Mouse (Mus musculus): Measurements from ENCODE around the gene Hist2h3c2. TPM values are rescaled to one million over a fixed set of nuclear protein-coding genes. Genes with fewer than 3 reads are reported as not detected.

Hist2h3c2 gene
- polyA plus RNA-seq, 1 experiment, result 18.0 TPM

- TF ChIP-seq POLR2A (IDR thresholded peaks at IDR 0.05; ENCODE audit: control insufficient read depth, low read depth, low read length) (no peak), CTCF (IDR thresholded peaks at IDR 0.05; ENCODE audit: control insufficient read depth, insufficient read depth, insufficient replicate concordance, low read depth, low read length) (no peak)
- Histone ChIP-seq H3K4me3 (ENCODE audit: control insufficient read depth, low read depth, low read length) (peak overlapping the region; percentile 24), H3K27me3 (ENCODE audit: control insufficient read depth, insufficient read depth, low read length) (no peaks in the 10 kb centered on the region), H3K27ac (ENCODE audit: control insufficient read depth, insufficient read depth, low read depth, low read length) (no peak overlapping the region), H3K4me1 (ENCODE audit: control insufficient read depth, insufficient read depth, low read length) (peaks cover 26% of the 10 kb centered on the region), H3K36me3 (ENCODE audit: control insufficient read depth, insufficient read depth, low read length) (no peaks in the 10 kb centered on the region)
Observed at GRCm38 (mm10) chr3:96198181-96198580, 40.7 kb downstream of the Hist2h3c2 start.

- H3K4me1 ChIP-seq (ENCODE audit: control insufficient read depth, insufficient read depth, low read length), result peaks cover 26% of the 10 kb centered on the region
- TF ChIP-seq CTCF (IDR thresholded peaks at IDR 0.05; ENCODE audit: control insufficient read depth, insufficient read depth, insufficient replicate concordance, low read depth, low read length) (peak; percentile 28; the same call in 1 of the 2 replicates), POLR2A (IDR thresholded peaks at IDR 0.05; ENCODE audit: control insufficient read depth, low read depth, low read length) (peak; percentile 71)
Observed at GRCm38 (mm10) chr3:96197129-96197749, 41.7 kb downstream of the Hist2h3c2 start.

GRCm38 (mm10) chr3:96196437-96197128 lies 42.3 kb downstream of the Hist2h3c2 start:
- H3K27ac ChIP-seq (ENCODE audit: control insufficient read depth, insufficient read depth, low read depth, low read length), result peak overlapping the region; percentile 4; the same call in 1 of the 2 replicates
- no peaks in the 10 kb centered on the region for H3K27me3 ChIP-seq (ENCODE audit: control insufficient read depth, insufficient read depth, low read length)
- no peaks in the 10 kb centered on the region for H3K36me3 ChIP-seq (ENCODE audit: control insufficient read depth, insufficient read depth, low read length)
- TF ChIP-seq CTCF (IDR thresholded peaks at IDR 0.05; ENCODE audit: control insufficient read depth, insufficient read depth, insufficient replicate concordance, low read depth, low read length), result no peak
- TF ChIP-seq POLR2A (IDR thresholded peaks at IDR 0.05; ENCODE audit: control insufficient read depth, low read depth, low read length), result no peak
- H3K4me1 ChIP-seq (ENCODE audit: control insufficient read depth, insufficient read depth, low read length), result peaks cover 26% of the 10 kb centered on the region
- H3K4me3 ChIP-seq (ENCODE audit: control insufficient read depth, low read depth, low read length), result peak overlapping the region; percentile 72

More at GRCm38 (mm10) chr3:96197129-96197749, 41.7 kb downstream of the Hist2h3c2 start:
- peak overlapping the region; percentile 4 for H3K27ac ChIP-seq (ENCODE audit: control insufficient read depth, insufficient read depth, low read depth, low read length)
- no peaks in the 10 kb centered on the region for H3K36me3 ChIP-seq (ENCODE audit: control insufficient read depth, insufficient read depth, low read length)
- H3K27me3 ChIP-seq (ENCODE audit: control insufficient read depth, insufficient read depth, low read length), result no peaks in the 10 kb centered on the region
- peak overlapping the region; percentile 72 for H3K4me3 ChIP-seq (ENCODE audit: control insufficient read depth, low read depth, low read length)

- H3K36me3 ChIP-seq (ENCODE audit: control insufficient read depth, insufficient read depth, low read length), result no peaks in the 10 kb centered on the region
- TF ChIP-seq POLR2A (IDR thresholded peaks at IDR 0.05; ENCODE audit: control insufficient read depth, low read depth, low read length), result no peak
- no peak for TF ChIP-seq CTCF (IDR thresholded peaks at IDR 0.05; ENCODE audit: control insufficient read depth, insufficient read depth, insufficient replicate concordance, low read depth, low read length)
- peaks cover 26% of the 10 kb centered on the region for H3K4me1 ChIP-seq (ENCODE audit: control insufficient read depth, insufficient read depth, low read length)
- no peak overlapping the region for H3K4me3 ChIP-seq (ENCODE audit: control insufficient read depth, low read depth, low read length)
- H3K27me3 ChIP-seq (ENCODE audit: control insufficient read depth, insufficient read depth, low read length), result no peaks in the 10 kb centered on the region
- H3K27ac ChIP-seq (ENCODE audit: control insufficient read depth, insufficient read depth, low read depth, low read length), result no peak overlapping the region
Observed at GRCm38 (mm10) chr3:96195616-96196313, 43.2 kb downstream of the Hist2h3c2 start.

- H3K4me3 ChIP-seq (ENCODE audit: control insufficient read depth, low read depth, low read length), result no peak overlapping the region
- TF ChIP-seq CTCF (IDR thresholded peaks at IDR 0.05; ENCODE audit: control insufficient read depth, insufficient read depth, insufficient replicate concordance, low read depth, low read length), result no peak
- TF ChIP-seq POLR2A (IDR thresholded peaks at IDR 0.05; ENCODE audit: control insufficient read depth, low read depth, low read length), result no peak
- H3K27me3 ChIP-seq (ENCODE audit: control insufficient read depth, insufficient read depth, low read length), result no peaks in the 10 kb centered on the region
- peaks cover 26% of the 10 kb centered on the region for H3K4me1 ChIP-seq (ENCODE audit: control insufficient read depth, insufficient read depth, low read length)
- no peaks in the 10 kb centered on the region for H3K36me3 ChIP-seq (ENCODE audit: control insufficient read depth, insufficient read depth, low read length)
- no peak overlapping the region for H3K27ac ChIP-seq (ENCODE audit: control insufficient read depth, insufficient read depth, low read depth, low read length)
Observed at GRCm38 (mm10) chr3:96194966-96195365, 44.0 kb downstream of the Hist2h3c2 start.

GRCm38 (mm10) chr3:96192977-96193376 lies 46.0 kb downstream of the Hist2h3c2 start:
- H3K27me3 ChIP-seq (ENCODE audit: control insufficient read depth, insufficient read depth, low read length), result no peaks in the 10 kb centered on the region
- no peaks in the 10 kb centered on the region for H3K36me3 ChIP-seq (ENCODE audit: control insufficient read depth, insufficient read depth, low read length)
- no peak overlapping the region for H3K4me3 ChIP-seq (ENCODE audit: control insufficient read depth, low read depth, low read length)
- H3K4me1 ChIP-seq (ENCODE audit: control insufficient read depth, insufficient read depth, low read length), result peaks cover 17% of the 10 kb centered on the region
- H3K27ac ChIP-seq (ENCODE audit: control insufficient read depth, insufficient read depth, low read depth, low read length), result no peak overlapping the region
- TF ChIP-seq CTCF (IDR thresholded peaks at IDR 0.05; ENCODE audit: control insufficient read depth, insufficient read depth, insufficient replicate concordance, low read depth, low read length), result no peak
- no peak for TF ChIP-seq POLR2A (IDR thresholded peaks at IDR 0.05; ENCODE audit: control insufficient read depth, low read depth, low read length)

Other genes with a start within 250 kb of the Hist2h3c2 start
- 43.8 and 55.7 TPM in 2 replicates for gene Plekho1, start 243.1 kb downstream of the Hist2h3c2 start, polyA plus RNA-seq (2012; rRNA removed)
- gene Vps45, start 180.7 kb downstream of the Hist2h3c2 start, polyA plus RNA-seq (2012; rRNA removed), result 3.3 and 4.1 TPM in 2 replicates
- gene Otud7b, start 134.6 kb downstream of the Hist2h3c2 start, polyA plus RNA-seq (2012; rRNA removed), result 46.0 and 46.1 TPM in 2 replicates
- gene Mtmr11, start 77.1 kb downstream of the Hist2h3c2 start, polyA plus RNA-seq (2012; rRNA removed), result 0.93 and 1.1 TPM in 2 replicates
- 141 and 143 TPM in 2 replicates for gene Sf3b4, start 66.8 kb downstream of the Hist2h3c2 start, polyA plus RNA-seq (2012; rRNA removed)
- 0.54 and 1.7 TPM in 2 replicates for gene Sv2a, start 58.0 kb downstream of the Hist2h3c2 start, polyA plus RNA-seq (2012; rRNA removed)
- 38.3 and 47.3 TPM in 2 replicates for gene Bola1, start 19.4 kb downstream of the Hist2h3c2 start, polyA plus RNA-seq (2012; rRNA removed)
- gene Hist2h2ab, start 19.3 kb downstream of the Hist2h3c2 start, polyA plus RNA-seq (2012; rRNA removed), result 3.7 and 3.9 TPM in 2 replicates
- 7.3 and 9.4 TPM in 2 replicates for gene Hist2h2ac, start 18.2 kb downstream of the Hist2h3c2 start, polyA plus RNA-seq (2012; rRNA removed)
- gene Hist2h2be, start 18.0 kb downstream of the Hist2h3c2 start, polyA plus RNA-seq (2012; rRNA removed), result 11.3 and 13.0 TPM in 2 replicates
- gene Hist2h2aa2, start 1.1 kb upstream of the Hist2h3c2 start, polyA plus RNA-seq (2012; rRNA removed), result 37.8 and 209 TPM in 2 replicates
- gene Hist2h2aa1, start 6.4 kb upstream of the Hist2h3c2 start, polyA plus RNA-seq (2012; rRNA removed), result 1,076 and 1,288 TPM in 2 replicates
- gene Hist2h3c1, start 7.6 kb upstream of the Hist2h3c2 start, polyA plus RNA-seq (2012; rRNA removed), result not detected in 2 replicates
- 0.42 and 0.43 TPM in 2 replicates for gene Hist2h4, start 24.2 kb upstream of the Hist2h3c2 start, polyA plus RNA-seq (2012; rRNA removed)
- 5.0 and 6.2 TPM in 2 replicates for gene Hist2h3b, start 29.5 kb upstream of the Hist2h3c2 start, polyA plus RNA-seq (2012; rRNA removed)
- 1.4 and 1.6 TPM in 2 replicates for gene Hist2h2bb, start 30.6 kb upstream of the Hist2h3c2 start, polyA plus RNA-seq (2012; rRNA removed)
- gene Fcgr1, start 54.8 kb upstream of the Hist2h3c2 start, polyA plus RNA-seq (2012; rRNA removed), result 0.19 and 0.23 TPM in 2 replicates
- 4.7 and 5.5 TPM in 2 replicates for gene BC107364, start 213.2 kb upstream of the Hist2h3c2 start, polyA plus RNA-seq (2012; rRNA removed)